Mouse (Mus musculus): Measurements from ENCODE around the gene Tgfb1i1.

Tgfb1i1 gene

GRCm38 (mm10) chr7:128255757-128256156, 9.1 kb downstream of the Tgfb1i1 start:
- peaks cover 3% of the 10 kb centered on the region for H3K36me3 ChIP-seq (ENCODE audit: control insufficient read depth, insufficient read depth, low read length, poor library complexity, severe bottlenecking)
- no peak for DNase-seq (ENCODE audit: low read depth, low spot score)
- no peaks in the 10 kb centered on the region for H3K27me3 ChIP-seq (ENCODE audit: control insufficient read depth, insufficient read depth, low read length, poor library complexity, severe bottlenecking)

GRCm38 (mm10) chr7:128256783-128257334, 10.2 kb downstream of the Tgfb1i1 start:
- no peaks in the 10 kb centered on the region for H3K27me3 ChIP-seq (ENCODE audit: control insufficient read depth, insufficient read depth, low read length, poor library complexity, severe bottlenecking)
- DNase-seq (ENCODE audit: low read depth, low spot score), result no peak
- peaks cover 3% of the 10 kb centered on the region for H3K36me3 ChIP-seq (ENCODE audit: control insufficient read depth, insufficient read depth, low read length, poor library complexity, severe bottlenecking)

- H3K27me3 ChIP-seq (ENCODE audit: control insufficient read depth, insufficient read depth, low read length, poor library complexity, severe bottlenecking), result no peaks in the 10 kb centered on the region
- DNase-seq (ENCODE audit: low read depth, low spot score), result no peak
- H3K36me3 ChIP-seq (ENCODE audit: control insufficient read depth, insufficient read depth, low read length, poor library complexity, severe bottlenecking), result no peaks in the 10 kb centered on the region
These were observed 18.8 kb downstream of the Tgfb1i1 start, which contains the start of gene Slc5a2 for GRCm38 (mm10) chr7:128265411-128265810. Slc5a2 (plus strand) TSS chr7:128265657.

GRCm38 (mm10) chr7:128266056-128266455, 19.4 kb downstream of the Tgfb1i1 start:
- no peak for DNase-seq (ENCODE audit: low read depth, low spot score)
- Histone ChIP-seq H3K36me3 (ENCODE audit: control insufficient read depth, insufficient read depth, low read length, poor library complexity, severe bottlenecking) (no peaks in the 10 kb centered on the region), H3K27me3 (ENCODE audit: control insufficient read depth, insufficient read depth, low read length, poor library complexity, severe bottlenecking) (no peaks in the 10 kb centered on the region)

- DNase-seq (ENCODE audit: low read depth, low spot score), result no peak
- Histone ChIP-seq H3K27me3 (ENCODE audit: control insufficient read depth, insufficient read depth, low read length, poor library complexity, severe bottlenecking) (no peaks in the 10 kb centered on the region), H3K36me3 (ENCODE audit: control insufficient read depth, insufficient read depth, low read length, poor library complexity, severe bottlenecking) (no peaks in the 10 kb centered on the region)
These were observed 20.8 kb downstream of the Tgfb1i1 start for GRCm38 (mm10) chr7:128267391-128267790.

- H3K36me3 ChIP-seq (ENCODE audit: control insufficient read depth, insufficient read depth, low read length, poor library complexity, severe bottlenecking), result no peaks in the 10 kb centered on the region; the same call in 1 of the 2 replicates
- no peaks in the 10 kb centered on the region for H3K27me3 ChIP-seq (ENCODE audit: control insufficient read depth, insufficient read depth, low read length, poor library complexity, severe bottlenecking)
- DNase-seq (ENCODE audit: low read depth, low spot score), result no peak
These were observed 21.2 kb downstream of the Tgfb1i1 start for GRCm38 (mm10) chr7:128267813-128268212.

- no peak for DNase-seq (ENCODE audit: low read depth, low spot score)
- Histone ChIP-seq H3K36me3 (ENCODE audit: control insufficient read depth, insufficient read depth, low read length, poor library complexity, severe bottlenecking) (no peaks in the 10 kb centered on the region; the same call in none of the 2 replicates), H3K27me3 (ENCODE audit: control insufficient read depth, insufficient read depth, low read length, poor library complexity, severe bottlenecking) (no peaks in the 10 kb centered on the region)
These were observed 23.8 kb downstream of the Tgfb1i1 start for GRCm38 (mm10) chr7:128270431-128270850.

- DNase-seq (ENCODE audit: low read depth, low spot score), result no peak
- Histone ChIP-seq H3K27me3 (ENCODE audit: control insufficient read depth, insufficient read depth, low read length, poor library complexity, severe bottlenecking) (no peaks in the 10 kb centered on the region), H3K36me3 (ENCODE audit: control insufficient read depth, insufficient read depth, low read length, poor library complexity, severe bottlenecking) (no peaks in the 10 kb centered on the region; the same call in none of the 2 replicates)
These were observed 24.9 kb downstream of the Tgfb1i1 start for GRCm38 (mm10) chr7:128271496-128271895.

GRCm38 (mm10) chr7:128276051-128276450, 29.4 kb downstream of the Tgfb1i1 start:
- Histone ChIP-seq H3K27me3 (ENCODE audit: control insufficient read depth, insufficient read depth, low read length, poor library complexity, severe bottlenecking) (no peaks in the 10 kb centered on the region), H3K36me3 (ENCODE audit: control insufficient read depth, insufficient read depth, low read length, poor library complexity, severe bottlenecking) (peaks cover 10% of the 10 kb centered on the region)
- DNase-seq (ENCODE audit: low read depth, low spot score), result no peak

- Histone ChIP-seq H3K27me3 (ENCODE audit: control insufficient read depth, insufficient read depth, low read length, poor library complexity, severe bottlenecking) (no peaks in the 10 kb centered on the region), H3K36me3 (ENCODE audit: control insufficient read depth, insufficient read depth, low read length, poor library complexity, severe bottlenecking) (peaks cover 10% of the 10 kb centered on the region)
- no peak for DNase-seq (ENCODE audit: low read depth, low spot score)
These were observed 33.1 kb downstream of the Tgfb1i1 start for GRCm38 (mm10) chr7:128279750-128280149.

- Histone ChIP-seq H3K27me3 (ENCODE audit: control insufficient read depth, insufficient read depth, low read length, poor library complexity, severe bottlenecking) (no peaks in the 10 kb centered on the region), H3K36me3 (ENCODE audit: control insufficient read depth, insufficient read depth, low read length, poor library complexity, severe bottlenecking) (peaks cover 10% of the 10 kb centered on the region)
- no peak for DNase-seq (ENCODE audit: low read depth, low spot score)
These were observed 35.2 kb downstream of the Tgfb1i1 start for GRCm38 (mm10) chr7:128281765-128282164.

GRCm38 (mm10) chr7:128282532-128283244, 36.1 kb downstream of the Tgfb1i1 start:
- H3K36me3 ChIP-seq (ENCODE audit: control insufficient read depth, insufficient read depth, low read length, poor library complexity, severe bottlenecking), result peaks cover 10% of the 10 kb centered on the region
- no peak for DNase-seq (ENCODE audit: low read depth, low spot score)

GRCm38 (mm10) chr7:128284047-128284446, 37.4 kb downstream of the Tgfb1i1 start:
- peaks cover 5% of the 10 kb centered on the region; the same call in 1 of the 2 replicates for H3K36me3 ChIP-seq (ENCODE audit: control insufficient read depth, insufficient read depth, low read length, poor library complexity, severe bottlenecking)
- no peak for DNase-seq (ENCODE audit: low read depth, low spot score)
- H3K27me3 ChIP-seq (ENCODE audit: control insufficient read depth, insufficient read depth, low read length, poor library complexity, severe bottlenecking), result no peaks in the 10 kb centered on the region

More at GRCm38 (mm10) chr7:128282532-128283244, 36.1 kb downstream of the Tgfb1i1 start:
- no peaks in the 10 kb centered on the region for H3K27me3 ChIP-seq (ENCODE audit: control insufficient read depth, insufficient read depth, low read length, poor library complexity, severe bottlenecking)

- no peak for DNase-seq (ENCODE audit: low read depth, low spot score)
These were observed 38.4 kb downstream of the Tgfb1i1 start for GRCm38 (mm10) chr7:128285060-128285459.

GRCm38 (mm10) chr7:128288923-128289544, 42.4 kb downstream of the Tgfb1i1 start:
- no peaks in the 10 kb centered on the region for H3K27me3 ChIP-seq (ENCODE audit: control insufficient read depth, insufficient read depth, low read length, poor library complexity, severe bottlenecking)
- DNase-seq (ENCODE audit: low read depth, low spot score), result peak; percentile 35
- H3K36me3 ChIP-seq (ENCODE audit: control insufficient read depth, insufficient read depth, low read length, poor library complexity, severe bottlenecking), result peaks cover 2% of the 10 kb centered on the region

More at GRCm38 (mm10) chr7:128285060-128285459, 38.4 kb downstream of the Tgfb1i1 start:
- Histone ChIP-seq H3K27me3 (ENCODE audit: control insufficient read depth, insufficient read depth, low read length, poor library complexity, severe bottlenecking) (no peaks in the 10 kb centered on the region), H3K36me3 (ENCODE audit: control insufficient read depth, insufficient read depth, low read length, poor library complexity, severe bottlenecking) (peaks cover 2% of the 10 kb centered on the region; the same call in 1 of the 2 replicates)

All from splenic B cell, adult 2 months (primary cell).